Mouse (Mus musculus): Measurements from ENCODE around the gene Abcc9.

The Abcc9 gene

DNA sequence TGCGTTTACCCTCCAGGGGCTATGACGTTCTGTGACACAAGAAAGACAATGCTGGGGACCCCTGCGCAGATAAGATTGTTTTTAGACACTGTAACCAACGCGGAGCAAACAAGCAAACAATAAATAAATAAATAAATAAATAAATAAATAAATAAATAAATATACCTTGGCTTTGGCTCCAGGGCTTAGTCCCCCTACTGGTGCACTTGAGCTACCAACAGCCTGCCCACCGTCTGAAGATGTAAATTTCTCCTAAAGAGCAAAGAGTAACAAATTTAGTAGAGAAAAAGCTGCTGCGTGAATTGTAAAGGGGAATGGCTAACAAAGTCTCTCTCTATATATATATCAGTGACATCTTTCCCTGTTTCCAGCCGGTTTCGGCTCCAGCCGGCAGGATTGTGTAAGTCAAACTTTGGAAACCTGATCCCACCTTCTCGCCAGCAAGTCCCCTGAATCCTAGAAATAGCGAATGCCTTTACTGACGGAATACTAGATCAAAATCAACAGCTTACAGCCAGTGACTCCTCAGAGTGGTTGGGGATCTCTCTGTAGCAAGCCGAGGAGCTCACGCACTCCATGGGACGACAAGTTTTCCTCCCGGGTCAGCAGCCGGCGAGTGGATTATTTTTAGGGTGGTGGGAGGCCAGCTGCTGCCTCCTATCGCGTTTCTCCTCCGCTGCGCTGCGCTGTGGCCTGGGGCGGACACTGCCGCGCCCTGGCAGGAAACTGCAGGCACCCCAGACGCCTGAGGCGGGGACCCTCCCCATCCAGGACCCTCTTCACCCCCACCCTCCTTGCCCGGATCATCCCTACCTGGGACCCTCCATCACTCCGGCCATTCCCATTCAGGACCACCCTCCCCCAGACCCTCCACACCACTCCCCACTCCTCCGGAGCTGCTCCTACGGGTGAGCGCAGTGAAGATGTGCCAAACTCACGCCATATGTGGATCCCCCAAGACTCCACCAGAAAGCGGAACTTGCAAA, at the start of gene Abcc9:
Gene Abcc9 (minus strand): TSS at position 664 of the 986 bp plus-strand sequence.
- peak; percentile 57 to 72 for DNase-seq

DNA sequence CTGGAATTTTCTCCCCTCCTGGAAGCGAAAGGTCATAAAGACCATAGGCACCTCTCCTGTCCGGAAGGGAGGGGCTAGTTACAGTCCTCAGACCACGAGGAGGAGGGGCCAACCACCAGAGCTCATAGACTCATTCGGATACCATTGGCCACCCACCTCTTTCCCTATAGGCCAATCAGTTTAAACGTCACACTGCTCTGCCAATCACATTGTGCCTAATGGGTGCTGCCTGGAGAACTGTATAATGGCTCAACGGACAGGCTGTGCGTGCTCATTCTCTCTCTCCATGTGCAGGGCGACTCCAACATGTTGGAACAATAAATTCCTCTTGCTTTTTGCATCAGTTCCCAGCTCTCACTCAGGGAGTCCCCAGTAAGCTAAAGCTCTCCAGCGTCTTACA, 49.2 kb upstream of the Abcc9 start:
- no peak for DNase-seq

DNA sequence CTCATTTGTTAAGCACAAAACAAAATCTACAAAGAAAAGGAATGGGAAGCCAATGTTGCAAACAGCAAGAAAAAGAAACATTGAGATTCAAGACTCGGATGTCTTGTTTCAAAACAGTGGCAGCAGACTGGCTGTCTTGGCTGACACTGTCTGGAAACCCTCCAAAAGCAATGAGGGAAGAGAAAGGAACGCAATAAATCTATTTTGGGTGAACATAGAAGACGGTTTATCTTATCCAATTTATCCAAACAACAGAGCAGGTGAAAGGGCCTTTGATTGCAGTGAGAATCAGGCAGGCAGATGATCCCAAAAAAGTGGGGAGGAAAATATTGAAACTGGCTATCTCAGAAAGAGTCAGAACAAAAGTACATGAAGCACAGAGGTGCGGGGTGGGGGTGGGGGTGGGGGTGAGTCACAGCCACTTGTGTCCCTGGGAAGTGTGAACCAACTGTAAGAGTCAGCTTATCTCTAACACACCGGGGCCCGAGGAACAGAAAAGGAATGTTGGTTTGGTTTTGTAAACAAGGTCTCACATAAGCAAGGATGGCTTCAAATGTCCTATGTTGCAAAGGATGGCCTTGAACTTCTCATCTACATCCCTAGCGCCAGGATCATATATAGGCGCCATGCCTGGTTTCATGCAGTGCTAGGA, 46.1 kb upstream of the Abcc9 start:
- no peak for DNase-seq

DNA sequence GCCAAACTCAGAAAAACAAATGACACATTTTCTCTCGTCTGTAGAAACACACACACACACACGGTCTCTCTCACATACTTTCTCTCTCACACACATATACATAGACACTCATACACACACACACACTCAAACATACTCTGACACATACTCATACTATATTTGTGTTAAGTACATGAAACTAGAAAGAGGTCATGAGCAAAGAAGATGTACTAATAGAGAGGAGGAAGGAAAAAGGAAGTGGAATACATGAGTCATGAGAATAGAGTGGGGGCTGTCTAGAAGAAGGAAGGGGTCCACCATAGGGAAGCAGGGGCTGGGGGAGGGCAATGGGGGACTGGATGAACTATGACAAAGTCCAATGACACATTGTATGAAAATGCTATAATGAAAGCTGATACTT, 45.0 kb upstream of the Abcc9 start:
- DNase-seq = no peak

DNA sequence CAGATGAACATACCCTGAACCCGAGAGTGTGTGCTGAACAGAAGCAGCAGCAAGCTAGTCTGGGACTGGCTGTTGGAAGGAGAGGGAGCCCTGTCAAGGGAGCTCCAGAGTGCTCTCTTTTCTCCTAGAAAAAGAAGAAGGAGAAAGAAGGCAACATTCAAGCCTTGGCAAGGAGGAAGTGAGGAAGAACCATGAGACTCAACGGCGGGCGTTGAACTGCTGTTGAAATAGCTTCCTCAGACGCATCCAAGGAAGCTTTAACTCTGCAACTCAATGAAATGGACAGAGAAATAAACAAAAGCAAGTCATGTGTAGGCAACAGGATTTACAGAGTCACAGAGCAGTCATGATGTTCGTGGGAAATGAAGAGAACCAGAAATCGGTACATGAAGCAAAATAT, 44.6 kb upstream of the Abcc9 start:
- DNase-seq = no peak

DNA sequence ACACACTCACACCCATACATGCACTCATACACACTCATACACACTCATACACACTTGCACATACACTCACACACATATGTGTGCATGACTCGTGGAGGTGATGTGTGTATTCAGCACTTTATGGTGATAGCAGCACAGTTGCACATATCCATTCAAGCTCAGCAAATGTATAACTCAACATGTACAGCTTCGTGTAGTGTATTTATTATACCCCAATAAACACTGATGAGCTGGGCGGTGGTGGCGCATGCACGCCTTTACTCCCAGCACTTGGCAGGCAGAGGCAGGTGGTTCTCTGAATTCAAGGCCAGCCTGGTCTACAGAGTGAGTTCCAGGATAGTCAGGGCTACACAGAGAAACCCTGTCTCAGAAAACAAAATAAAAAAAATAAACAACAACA, 43.4 kb upstream of the Abcc9 start:
- no peak for DNase-seq

DNA sequence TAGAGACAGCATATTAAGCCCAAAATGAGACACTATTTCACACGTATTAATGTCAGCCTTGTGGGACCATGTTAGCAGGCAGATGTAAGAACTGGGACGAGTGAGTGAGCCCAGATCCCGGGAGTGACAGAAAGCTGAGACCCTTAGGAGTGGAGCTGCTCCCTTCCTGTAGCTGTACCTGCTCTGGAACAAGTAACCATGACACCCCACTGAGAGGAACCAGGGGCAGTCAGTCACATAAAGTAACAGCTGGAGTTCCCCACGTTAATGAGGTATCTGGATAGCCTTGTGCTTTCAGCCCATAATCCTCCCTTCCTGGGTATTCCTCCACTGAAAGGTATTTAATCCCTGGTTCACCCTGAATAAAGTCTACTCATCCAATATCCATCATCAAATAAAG, 41.1 kb upstream of the Abcc9 start:
- DNase-seq = no peak

DNA sequence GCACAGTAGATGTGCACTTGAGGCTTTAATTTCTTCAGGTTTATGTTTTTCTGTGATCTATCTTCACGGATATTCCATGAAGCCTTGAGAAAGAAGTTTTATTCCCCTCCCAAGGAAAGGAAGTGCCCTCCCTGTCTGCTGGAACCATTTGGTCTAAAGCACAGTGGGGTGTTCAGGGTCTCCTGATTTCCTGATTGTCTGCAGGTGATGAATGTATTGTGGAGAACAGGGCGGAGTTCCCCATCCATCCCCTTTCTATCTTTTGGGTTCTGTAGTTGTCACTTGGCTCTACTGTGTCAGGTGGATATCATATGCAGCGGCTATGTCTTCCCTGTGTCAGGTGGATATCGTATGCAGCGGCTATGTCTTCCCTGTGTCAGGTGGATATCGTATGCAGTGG, 39.6 kb upstream of the Abcc9 start:
- no peak for DNase-seq

DNA sequence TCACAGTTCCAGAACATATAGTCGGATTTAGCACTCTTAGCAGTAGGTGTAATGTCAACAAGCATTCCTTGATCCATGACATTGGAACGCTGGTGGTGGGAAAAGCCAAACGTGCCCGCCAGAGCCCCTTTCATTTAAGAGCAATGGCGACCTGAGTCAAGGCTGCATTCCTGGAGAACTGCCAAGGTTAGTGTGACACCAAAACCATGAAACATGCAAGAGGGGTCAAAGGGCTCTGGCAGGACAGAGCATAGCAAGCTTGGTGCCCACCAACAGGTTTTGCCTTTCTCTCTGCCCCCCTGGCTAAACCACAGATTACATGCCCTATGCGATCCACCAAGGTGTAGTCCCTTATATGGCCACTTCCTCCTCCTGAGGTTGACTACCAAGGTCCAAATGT, 36.5 kb upstream of the Abcc9 start:
- DNase-seq = no peak

DNA sequence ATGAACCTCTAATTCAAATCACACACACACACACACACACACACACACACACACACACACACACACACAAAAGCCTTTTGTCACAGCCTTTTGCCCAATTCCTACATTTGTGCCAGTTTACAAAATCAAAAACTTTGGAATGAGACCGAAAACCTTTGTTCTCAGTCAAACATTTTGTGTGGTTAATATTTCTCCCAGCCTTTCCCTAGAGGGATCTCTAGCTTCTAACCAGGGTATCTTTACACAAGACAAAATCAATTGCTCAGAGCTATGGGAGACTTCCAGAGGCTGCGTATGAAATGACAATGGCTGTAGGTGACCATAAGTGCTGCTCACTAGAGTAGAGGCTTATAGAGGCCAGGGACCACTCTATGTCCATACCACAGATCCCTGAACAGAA, 36.1 kb upstream of the Abcc9 start:
- no peak for DNase-seq

DNA sequence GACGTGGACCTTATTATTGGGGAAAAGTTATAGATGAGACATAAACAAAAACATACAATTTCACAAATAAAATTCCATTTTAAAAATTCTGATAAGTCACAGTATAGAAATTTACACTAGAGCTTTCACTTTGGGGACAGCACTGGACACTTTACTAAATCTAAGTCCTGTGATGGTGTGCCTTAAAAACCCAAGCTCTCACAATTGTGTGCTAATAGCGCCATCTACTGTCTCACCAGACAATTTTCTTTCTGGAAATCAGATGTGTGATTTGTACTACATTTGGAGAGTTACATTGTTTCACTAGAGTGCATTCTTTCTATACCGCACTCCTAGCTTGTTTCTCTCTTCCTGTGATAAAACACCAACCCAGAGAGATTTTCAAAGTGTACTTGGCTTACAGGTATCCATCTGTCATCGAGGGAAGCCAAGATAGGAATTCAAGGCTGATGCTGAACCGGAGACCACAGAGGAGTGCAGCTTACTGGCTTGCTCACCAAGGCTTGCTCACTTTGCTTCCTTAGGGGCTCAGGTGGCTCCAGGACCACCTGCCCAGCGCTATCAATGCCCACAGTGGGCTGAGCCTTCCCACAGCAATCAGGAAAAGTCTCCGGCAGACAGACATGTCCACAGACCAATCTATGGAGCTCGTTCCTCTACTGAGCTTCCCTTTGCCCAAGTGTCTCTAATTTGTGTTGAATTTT, 33.3 kb upstream of the Abcc9 start:
- no peak for DNase-seq

DNA sequence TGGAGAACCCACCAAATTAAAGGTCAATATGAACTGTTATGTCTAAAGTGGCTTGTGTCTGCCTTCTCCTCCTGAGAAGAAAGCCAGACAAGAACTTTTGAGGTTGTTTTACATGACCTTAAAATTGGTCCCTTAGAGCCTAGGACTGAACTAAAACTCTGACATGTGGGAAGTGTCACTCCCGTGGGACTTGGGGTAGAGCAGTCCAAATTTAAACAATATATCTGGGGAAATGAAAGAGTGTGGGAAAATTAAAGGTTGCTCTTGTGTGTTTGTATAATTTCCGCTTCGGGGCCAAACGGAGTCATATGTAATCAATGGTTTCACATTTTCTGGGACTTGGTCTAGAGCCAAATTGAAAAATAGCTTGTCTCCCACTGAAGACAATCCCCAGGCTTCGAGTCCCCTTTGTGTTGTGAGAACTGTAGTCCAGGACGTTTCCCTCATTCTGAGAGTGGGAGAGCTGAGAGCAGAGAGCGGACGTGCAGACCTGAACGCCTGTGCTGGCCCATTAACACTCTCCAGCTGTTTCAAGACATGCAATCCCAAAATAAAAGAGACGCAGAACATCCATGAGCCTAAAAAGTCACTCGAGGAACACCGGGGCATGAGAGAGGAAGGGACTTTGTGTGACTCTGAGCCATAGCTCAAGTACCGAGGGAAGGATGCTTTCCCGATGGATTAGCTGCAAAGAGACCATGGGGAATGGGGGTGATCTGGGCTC, 30.6 kb upstream of the Abcc9 start:
- DNase-seq = no peak

DNA sequence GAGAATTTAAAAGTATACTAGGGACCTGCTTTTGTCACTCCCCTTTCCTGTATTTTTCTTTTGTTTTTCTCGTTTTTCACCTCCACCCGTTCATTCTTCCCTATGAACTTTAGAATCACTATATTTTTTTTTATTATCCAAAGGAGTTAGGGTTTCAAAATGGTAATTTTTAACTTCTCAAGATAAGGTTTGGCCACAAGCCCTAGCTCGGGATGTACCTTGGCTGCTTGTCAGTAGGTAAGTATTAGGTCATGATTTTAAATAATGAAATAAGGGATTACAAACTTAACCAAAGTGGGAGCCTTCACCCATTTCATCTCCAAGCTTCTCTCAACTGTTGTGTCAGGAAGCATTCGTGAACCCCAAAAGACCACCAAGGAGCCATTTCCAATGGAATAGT, 23.9 kb upstream of the Abcc9 start:
- DNase-seq = no peak

DNA sequence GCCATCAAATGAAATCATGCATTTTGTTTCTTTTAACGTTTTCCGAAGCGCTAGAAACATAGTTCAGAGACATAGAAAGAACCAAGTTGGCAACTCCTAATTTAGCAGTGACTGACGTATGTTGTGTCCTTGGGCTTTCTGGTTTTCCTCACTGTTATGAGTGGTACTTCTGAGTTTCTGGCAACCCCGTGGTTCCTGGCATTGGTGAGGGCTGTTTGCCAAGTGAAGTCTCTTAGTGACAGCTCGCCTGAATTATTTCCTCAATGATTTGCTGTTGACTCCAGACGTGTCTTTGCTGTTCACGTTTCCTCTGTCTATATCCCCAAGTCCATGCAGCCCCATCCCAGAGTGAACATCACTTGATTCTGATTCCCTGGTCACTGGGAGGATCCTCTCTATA, 19.6 kb upstream of the Abcc9 start:
- no peak for DNase-seq

DNA sequence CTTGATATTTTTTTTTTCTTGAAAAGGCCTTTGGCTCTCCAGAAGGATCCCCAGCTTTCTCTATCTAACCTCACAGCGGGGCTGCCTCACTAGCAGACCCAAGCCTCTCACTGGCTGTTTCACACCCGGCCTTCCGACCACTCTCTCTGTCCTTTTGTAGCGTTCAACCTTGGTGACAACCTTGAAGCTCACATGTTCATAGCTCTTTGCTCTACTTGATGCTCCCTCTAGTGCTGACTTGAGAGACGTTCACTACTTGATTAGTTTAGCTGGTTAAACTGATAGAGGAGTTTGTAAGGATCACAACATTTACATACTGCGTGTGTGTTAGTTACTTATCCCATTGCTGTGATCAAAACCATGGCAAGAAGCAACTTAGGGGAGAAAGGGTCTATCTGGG, 18.5 kb upstream of the Abcc9 start:
- no peak for DNase-seq

DNA sequence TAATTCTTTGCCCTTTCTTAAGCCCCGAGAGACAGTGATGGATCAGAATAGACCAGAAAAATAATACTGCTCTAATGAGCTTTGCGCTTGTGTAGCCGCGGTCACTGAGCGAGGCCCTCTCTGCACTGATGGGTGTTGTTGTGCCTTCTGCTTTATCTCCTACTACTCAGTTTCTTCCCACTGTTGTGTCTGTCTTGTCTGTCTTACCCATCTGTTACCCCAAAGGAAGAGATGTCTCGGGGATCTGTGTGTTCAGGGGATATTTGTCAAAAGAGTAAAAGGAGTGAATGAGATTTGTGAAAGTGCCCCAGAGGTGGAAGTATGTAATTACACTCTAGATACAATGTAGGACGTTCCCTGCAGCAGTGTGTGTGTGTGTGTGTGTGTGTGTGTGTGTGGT, 16.1 kb upstream of the Abcc9 start:
- no peak for DNase-seq

DNA sequence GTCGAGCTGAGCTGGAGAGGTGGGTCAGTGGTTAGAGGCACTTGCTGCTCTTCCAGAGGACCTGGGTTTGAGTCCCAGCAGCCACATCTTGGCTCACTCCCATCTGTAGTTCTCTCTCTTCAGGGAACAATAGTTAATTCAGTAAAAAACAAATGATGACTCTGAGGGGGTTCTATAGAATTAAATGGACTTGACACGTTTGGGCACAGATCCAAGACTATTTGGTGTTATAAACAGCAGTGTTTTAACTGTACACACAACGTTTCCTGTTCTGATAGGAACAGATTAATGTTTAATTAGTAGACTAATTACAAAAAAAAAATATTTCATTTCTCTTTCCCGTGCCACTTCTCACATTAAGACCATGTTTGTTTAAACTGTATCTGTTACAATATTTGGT, 15.1 kb upstream of the Abcc9 start:
- no peak for DNase-seq

DNA sequence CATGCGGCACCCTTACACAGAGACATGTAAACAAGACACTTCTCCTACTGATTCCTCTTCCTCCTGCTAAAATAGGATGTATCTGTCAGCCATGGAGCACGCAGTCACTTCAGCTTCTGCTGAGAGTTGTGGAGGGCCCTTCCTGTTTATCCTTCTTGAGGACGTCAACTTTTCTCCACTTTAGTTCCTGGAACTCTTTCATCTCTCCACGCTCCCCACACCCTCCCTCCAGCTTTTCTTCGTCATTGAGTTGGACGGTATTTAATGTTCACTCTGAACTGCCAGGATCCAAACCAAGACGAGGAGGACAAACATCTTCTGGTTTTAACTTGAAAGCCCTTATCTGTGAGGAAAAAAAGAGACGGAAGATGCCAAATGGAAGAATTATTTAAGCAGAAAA, 12.9 kb upstream of the Abcc9 start:
- peak in 1 of 2 experiments; percentile 31 for DNase-seq

DNA sequence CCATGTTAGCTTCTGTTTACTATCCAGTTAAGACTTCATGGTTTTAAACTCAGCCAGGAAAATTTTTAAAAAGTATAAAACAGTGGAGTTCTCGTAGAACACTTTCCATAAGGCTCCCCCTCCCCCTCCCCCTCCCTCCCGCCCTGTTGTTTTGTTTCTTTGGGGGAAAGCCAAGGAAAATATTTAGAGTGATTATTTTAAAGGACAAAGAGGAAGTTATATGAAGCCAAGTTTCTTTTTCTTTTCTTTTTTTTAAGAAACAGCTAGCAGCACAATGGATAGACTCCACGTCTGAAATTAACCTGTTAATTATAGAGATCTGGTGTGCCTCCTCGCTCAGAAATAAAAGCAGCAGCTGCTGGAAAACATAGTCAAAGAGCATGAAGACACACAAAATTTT, 9.0 kb upstream of the Abcc9 start:
- DNase-seq = no peak

DNA sequence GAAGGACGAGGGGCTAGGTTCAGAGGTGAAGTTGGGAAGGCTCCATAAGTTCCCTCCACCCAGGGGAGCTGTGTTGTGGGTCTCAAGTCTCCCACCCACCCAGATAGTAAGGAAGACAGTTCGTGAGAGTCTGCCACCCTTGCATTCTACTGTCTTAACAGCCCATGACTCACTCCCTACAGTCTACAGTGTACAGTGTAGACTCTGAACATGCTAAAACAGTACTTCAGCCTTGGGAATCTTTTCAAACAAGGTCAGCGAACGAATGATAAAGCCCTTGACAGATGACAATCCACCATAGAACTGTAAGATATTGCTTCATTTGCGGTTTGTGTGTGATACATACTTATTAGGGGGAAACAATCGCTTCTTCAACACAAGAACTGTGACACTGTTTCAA, 8.6 kb upstream of the Abcc9 start:
- DNase-seq = no peak

DNA sequence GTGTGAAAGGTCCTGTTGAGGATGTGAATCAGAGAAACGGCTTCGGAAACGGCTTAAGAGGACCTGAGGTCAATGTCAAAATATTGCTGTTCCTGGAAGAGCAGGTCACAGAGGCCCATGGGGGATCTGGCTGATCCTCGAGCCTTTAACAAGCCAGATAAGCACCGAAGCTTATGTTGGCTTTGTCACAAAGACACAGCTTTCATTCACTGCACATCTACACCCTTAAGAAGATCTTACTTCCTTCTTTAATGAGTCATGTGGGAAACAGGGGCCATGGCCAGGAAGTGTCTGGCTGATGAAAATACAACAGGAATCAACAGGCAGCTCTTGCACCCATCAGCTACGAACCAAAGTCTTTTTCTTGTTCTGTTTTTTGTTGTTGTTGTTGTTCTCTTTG, 6.3 kb upstream of the Abcc9 start:
- no peak for DNase-seq

DNA sequence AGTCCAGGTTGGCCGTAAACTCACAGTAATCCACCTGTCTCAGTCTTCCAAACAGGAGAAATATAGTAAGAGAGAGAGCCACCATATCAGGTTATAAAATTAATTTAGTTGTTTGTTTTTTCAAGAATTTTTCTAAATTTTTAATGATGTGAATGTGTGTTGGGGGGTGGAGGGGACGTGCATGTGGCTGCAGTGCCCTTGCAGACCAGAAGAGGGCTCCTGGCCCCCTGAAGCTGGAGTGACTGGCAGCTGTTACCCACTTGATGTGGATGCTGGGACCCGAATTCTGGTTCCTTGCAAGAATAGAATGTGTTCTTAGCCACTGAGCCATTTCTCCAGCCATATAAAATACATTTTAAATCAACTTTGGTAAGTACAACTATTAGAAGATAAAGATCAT, 4.6 kb upstream of the Abcc9 start:
- DNase-seq = no peak

DNA sequence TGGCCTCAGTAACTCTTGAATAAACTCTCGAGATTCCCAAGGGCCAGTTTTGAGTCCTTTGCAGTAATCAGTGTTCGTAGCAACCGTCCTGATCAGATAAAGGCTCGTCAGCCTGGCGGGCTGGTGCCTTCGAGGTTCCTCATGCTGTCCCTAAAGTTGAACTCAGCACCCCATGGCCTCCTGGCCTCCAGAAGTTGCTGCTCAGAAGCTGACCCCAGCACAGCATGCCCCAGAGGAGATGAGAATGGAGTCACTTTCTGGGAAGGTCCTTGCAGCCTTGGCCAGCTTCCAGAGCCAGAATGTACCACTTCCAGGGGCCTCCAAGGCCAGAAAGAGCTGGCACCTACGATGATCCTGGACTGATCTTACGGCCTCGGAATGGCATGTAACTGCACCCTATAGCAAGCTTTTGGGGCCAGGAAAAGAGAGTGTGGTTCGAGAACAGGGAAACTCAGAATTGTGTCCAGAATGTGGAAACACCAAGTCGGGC, 1.4 kb upstream of the Abcc9 start:
- DNase-seq = no peak
